Mouse (Mus musculus) forebrain, embryonic 16.5 days (tissue): ENCODE measurements at regions not wholly inside any gene's neighbourhood (a gene's known extent, or its start where the extent isn't known, plus 50 kb on each side); places are given as distances from the start of the nearest gene placed in this dataset.

Experiments used
- ATAC-seq: fragments of 200-750 bp; cut with Nextera tagmentation; 2 replicates; pipeline ENCODE4 v1.8.0; 2017; ENCODE audit warnings: mild to moderate bottlenecking, moderate library complexity
- H3K27ac ChIP-seq: fragments of 300-500 bp; sonication (generic); 2 replicates; pipeline ENCODE4 v1.5.1; 2014; ENCODE audit warnings: low read length, control low read depth
- H3K27me3 ChIP-seq: fragments of 300-500 bp; sonication (generic); replicated peaks from 2 replicates; pipeline ENCODE4 v1.6.1; 2014; ENCODE audit warnings: low read length; ENCODE audit not compliant: control insufficient read depth, insufficient read depth
- H3K36me3 ChIP-seq: fragments of 300-500 bp; sonication (generic); 2 replicates; pipeline ENCODE4 v1.6.1; 2014; ENCODE audit not compliant: control insufficient read depth, insufficient read depth
- H3K4me1 ChIP-seq: fragments of 300-500 bp; sonication (generic); replicated peaks from 2 replicates; pipeline ENCODE4 v1.6.1; 2014; ENCODE audit warnings: low read length; ENCODE audit not compliant: control insufficient read depth, insufficient read depth
- H3K4me2 ChIP-seq: fragments of 300-500 bp; sonication (generic); 2 replicates; pipeline ENCODE4 v1.6.1; 2014; ENCODE audit warnings: mild to moderate bottlenecking, low read length, control low read depth
- H3K4me3 ChIP-seq: fragments of 300-500 bp; sonication (generic); replicated peaks from 2 replicates; pipeline ENCODE4 v1.5.1; 2014; ENCODE audit warnings: mild to moderate bottlenecking, low read length, control low read depth
- H3K9ac ChIP-seq: fragments of 300-500 bp; sonication (generic); replicated peaks from 2 replicates; pipeline ENCODE4 v1.6.1; 2014; ENCODE audit warnings: low read depth, low read length, control low read depth
- H3K9me3 ChIP-seq: fragments of 300-500 bp; sonication (generic); 2 replicates; pipeline ENCODE4 v1.6.1; 2016; ENCODE audit warnings: low read length; ENCODE audit not compliant: control insufficient read depth
- WGBS: fragments of 180-500 bp; shearing (Covaris S2); extraction: QIAGEN DNeasy Blood & Tissue Kit; methylation state at CpG from one replicate; pipeline ENCODE4 v1.1.7; 2014; 5-methylcytosine and 5-hydroxymethylcytosine counted together

GRCm38 (mm10) chr2:168820648-168821047 is 52.9 kb upstream of the Sall4 start:
- Histone ChIP-seq H3K27ac (no peak overlapping the region), H3K4me1 (no peaks in the 10 kb centered on the region)

More at GRCm38 (mm10) chr2:168820648-168821047, 52.9 kb upstream of the Sall4 start:
- WGBS: 71% methylated on average over 10 of the region's 10 CpGs
- Histone ChIP-seq H3K4me2 (no peak overlapping the region), H3K36me3 (no peaks in the 10 kb centered on the region), H3K27me3 (no peaks in the 10 kb centered on the region), H3K9me3 (no peaks in the 10 kb centered on the region), H3K9ac (no peak overlapping the region), H3K4me3 (no peak overlapping the region)
- ATAC-seq: no peak
